Mouse (Mus musculus) cerebellum, postnatal 14 days (tissue): ENCODE results near the gene Hsd11b2.

Source experiments
- DNase-seq, 2 experiments: peaks; one replicate each; pipeline ENCODE4 v3.0.0; 2021; ENCODE audit warnings: mixed read lengths in 2 of 2

Hsd11b2 gene

DNA sequence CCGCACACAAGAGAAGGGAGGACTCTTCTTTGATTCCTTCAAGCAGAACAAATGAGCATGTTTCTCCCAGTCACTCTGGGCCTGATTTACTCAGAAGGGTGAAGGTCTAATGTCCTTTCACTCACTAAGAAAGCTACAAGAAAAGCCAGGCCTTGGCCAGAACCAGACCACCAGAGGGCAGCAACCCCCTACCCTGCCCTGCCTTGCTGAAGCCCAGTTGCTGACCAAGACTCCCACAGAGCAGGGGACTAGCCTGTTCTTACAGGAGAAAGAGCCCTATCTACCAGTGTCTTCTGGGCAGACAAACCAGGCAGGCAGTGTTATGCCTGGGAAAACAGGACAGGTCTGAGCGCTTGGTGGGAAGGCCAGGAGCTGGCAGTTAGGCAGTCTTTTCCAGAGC, 34.2 kb upstream of the Hsd11b2 start:
- peak; percentile 68 to 78 for DNase-seq

DNA sequence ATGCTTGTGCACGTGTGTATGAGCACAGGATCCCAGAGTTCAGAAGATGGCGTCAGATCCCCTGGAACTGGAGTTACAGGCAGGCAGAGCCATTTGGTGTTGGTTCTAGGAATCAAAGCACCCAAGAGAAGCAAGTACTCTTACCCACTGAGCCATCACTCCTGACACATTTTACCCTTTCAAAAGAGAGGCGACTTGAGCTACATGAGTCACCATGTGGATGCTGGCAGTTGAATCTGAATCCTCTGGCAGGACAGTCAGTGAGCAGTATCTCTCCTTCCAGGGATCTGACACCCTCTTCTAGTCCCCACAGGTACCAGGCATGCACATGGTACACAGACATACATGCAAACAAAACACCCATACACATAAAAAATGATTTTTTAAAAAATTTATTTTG, 30.5 kb upstream of the Hsd11b2 start:
- DNase-seq, result no peak

DNA sequence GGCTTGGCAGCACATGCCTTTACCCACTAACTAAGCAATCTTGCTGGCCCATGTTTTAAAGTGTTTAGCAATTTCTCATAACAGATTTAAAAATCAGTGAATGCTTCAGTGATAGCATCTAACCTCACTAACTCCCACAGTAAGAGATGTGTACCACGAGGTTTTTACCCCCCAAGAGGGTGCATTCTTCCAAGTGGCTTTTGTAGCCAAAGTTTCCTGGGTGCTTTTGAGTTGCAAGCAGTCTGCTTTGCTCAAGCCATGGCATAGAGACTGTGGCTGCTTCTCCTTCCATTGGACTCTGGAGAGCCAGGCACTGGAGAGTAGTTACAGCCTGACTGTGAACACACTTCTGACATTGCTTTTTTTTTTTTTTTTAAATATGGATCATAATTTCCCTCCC, 29.3 kb upstream of the Hsd11b2 start:
- DNase-seq, result no peak

DNA sequence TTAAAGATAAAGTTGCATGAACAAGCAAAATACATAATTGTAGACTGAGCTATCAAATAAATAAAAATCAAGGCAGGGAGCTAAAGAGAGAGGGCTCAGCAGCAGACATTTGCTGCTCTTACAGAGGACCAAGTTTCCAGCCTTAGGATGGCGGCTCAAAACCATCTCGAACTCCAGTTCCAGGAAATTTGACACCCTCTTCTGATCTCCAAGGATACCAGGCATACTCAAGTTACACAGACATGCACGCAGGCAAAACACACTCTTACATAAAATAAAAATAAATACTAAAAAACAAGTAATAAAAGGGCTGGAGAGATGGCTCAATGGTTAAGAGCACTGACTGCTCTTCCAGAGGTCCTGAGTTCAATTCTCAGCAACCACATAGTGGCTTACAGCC, 25.1 kb upstream of the Hsd11b2 start:
- DNase-seq, result no peak

DNA sequence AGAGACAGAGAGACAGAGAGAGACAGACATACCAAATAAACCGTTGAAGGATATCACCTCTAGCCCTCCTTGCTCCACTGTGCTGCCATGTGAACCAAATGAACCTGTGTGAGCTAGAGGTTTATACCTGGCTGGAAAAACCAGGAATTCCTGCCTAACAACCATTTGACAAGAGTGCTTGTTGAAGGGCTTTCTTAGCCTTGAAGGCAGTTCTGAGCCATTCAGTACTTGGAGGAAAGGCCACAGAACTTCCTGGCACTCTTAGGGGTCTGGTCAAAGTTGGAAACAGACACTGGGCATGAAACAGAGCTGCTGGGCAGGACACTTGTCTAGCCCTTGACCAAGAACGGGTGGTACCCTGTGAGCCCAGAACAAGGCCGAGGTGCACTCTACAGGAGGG, 24.0 kb upstream of the Hsd11b2 start:
- no peak for DNase-seq

GRCm38 (mm10) chr8:105495350-105496302, 22.9 kb upstream of the Hsd11b2 start:
- DNase-seq, result peak in 1 of 2 experiments; percentile 22

DNA sequence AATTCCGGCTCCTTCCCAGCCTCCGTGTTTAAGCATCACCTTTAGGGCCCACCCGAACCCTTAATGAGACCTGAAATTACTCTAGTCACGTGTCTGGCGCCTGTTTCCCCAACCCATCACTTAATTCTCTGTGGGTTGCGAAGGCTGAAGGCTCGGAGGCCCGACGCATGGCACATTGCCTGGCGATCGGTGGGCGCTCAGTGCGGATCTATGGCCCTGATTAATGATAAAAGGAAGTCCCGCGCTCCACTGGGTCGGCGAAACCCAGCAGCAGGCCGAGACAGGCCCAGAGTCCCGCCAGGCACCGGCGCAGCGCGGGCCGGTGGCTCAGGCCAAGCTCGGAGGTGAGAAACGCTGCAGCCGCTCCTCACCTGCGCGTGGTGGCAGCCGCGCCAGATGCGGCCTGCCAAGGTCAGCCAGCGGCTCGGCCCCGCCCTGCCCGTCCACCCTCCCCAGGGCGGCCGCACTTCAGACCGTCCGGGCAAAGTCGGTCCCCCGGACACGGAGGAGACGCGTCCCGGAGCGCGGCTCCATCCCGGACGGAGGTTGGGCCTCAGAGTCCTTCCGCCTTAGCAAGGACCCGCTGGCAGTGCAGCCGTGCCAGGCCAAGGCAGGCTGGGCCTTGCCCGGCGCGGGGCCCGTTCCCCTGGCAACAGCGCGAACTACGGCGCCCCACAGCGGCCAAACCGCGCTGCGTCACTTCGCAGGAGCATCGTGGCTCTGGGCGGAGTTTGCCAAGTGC, 21.9 kb upstream of the Hsd11b2 start, which contains the start of gene Zdhhc1:
TSS of gene Zdhhc1 (minus strand) at position 464 of the 742 bp plus-strand sequence.
- peak; percentile 95 to 96 for DNase-seq

- DNase-seq, result no peak
Measured at GRCm38 (mm10) chr8:105499787-105500186, 18.8 kb upstream of the Hsd11b2 start.

DNA sequence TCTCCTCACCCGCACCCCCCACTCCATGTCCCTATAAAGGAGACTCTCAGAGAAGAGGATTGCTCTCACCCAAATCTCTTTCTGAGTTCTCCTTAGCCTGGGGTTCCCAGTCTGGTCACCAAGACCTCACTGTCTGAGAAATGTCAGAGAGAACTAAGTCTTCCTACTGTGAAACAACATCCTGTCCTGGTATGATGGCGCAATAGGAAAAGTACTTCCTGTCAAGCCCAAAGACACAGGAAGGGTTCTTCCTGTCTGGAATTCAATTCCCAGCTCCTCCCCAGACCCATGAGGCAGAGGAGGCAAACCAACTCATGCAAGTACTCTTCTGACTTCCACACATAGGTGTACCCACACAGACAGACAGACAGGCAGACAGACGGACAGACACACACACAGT, 13.9 kb upstream of the Hsd11b2 start:
- DNase-seq, result no peak

GRCm38 (mm10) chr8:105506977-105507376, 11.6 kb upstream of the Hsd11b2 start:
- DNase-seq, result no peak

GRCm38 (mm10) chr8:105508758-105509157, 9.8 kb upstream of the Hsd11b2 start:
- no peak for DNase-seq

- no peak for DNase-seq
Measured at GRCm38 (mm10) chr8:105509997-105510735, 8.4 kb upstream of the Hsd11b2 start.

DNA sequence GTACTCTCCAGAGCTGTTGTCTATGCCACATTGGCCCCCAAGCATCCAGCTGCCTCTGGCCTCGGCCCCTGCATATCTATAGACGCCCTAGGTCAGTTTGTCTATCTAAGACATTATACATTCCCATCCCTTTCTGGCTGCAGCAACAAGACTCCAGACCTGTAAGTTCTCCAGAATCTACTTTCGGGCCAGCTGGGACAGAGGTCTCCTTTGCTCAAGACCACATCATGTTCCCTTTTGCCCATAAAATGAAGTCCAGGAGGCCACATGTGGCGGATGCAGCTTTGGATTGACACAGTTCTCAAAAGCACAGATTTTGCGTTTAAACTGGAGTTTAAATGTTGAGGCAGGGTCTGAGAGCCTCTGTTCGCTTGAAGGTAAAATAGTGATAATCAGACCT, 4.4 kb upstream of the Hsd11b2 start:
- DNase-seq, result no peak

- DNase-seq, result no peak
Measured at GRCm38 (mm10) chr8:105514656-105515055, 3.9 kb upstream of the Hsd11b2 start.

- peak; percentile 90 to 91 for DNase-seq
Measured at GRCm38 (mm10) chr8:105516018-105516645, 2.4 kb upstream of the Hsd11b2 start.

GRCm38 (mm10) chr8:105517346-105517745, 1.2 kb upstream of the Hsd11b2 start:
- no peak for DNase-seq

DNA sequence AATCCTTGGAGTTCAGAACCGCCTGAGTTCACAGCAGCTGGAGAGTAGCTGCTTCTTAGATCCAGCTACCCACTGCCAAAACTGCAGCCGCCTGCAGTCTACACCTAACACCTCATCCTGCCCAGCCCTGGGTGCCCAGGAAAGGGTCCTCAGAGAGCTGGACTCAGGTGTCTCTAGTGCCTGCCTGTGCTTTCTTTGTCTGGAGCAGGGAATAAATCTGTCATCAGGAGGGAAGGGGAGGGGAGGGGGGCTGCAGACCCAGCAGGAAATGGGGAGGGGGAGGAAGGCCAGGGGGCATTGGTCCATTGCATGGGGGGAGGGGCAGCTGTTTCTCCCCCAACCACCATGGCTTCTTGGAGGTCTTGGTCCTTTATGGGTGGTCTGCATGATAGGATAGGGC, 1.0 kb downstream of the Hsd11b2 start:
- no peak for DNase-seq

- no peak for DNase-seq
Measured at GRCm38 (mm10) chr8:105520521-105520920, 2.0 kb downstream of the Hsd11b2 start.

GRCm38 (mm10) chr8:105521061-105521460, 2.5 kb downstream of the Hsd11b2 start:
- DNase-seq, result no peak

DNA sequence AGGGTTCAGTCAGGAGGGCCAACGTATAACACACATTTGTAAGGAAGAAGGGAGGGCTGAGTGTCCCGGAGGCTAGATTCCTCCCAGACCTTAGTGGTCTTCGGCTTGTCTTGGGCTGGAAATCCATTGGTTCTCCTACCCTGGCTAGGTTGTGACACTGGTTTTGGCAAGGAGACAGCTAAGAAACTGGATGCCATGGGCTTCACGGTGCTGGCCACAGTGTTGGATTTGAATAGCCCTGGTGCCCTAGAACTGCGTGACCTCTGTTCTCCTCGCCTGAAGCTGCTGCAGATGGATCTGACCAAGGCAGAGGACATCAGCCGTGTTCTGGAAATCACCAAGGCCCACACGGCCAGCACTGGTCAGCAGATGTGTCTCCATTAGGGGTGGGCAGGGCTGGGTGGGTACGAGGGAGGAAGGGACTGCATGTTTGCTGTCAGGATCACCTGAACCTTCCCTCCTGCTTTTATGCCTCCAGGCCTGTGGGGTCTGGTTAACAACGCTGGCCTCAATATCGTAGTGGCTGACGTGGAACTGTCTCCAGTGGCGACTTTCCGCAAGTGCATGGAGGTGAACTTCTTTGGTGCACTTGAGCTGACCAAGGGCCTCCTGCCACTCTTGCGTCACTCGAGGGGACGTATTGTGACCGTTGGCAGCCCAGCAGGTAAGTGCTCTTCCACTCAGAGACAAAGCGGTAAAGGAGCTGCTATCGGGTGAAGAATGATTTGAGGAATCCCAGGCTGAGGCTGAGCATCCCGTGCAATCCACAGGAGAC, 3.6 kb downstream of the Hsd11b2 start:
- DNase-seq, result peak in 1 of 2 experiments; percentile 43

GRCm38 (mm10) chr8:105522890-105523289, 4.3 kb downstream of the Hsd11b2 start:
- no peak for DNase-seq

GRCm38 (mm10) chr8:105527110-105527509, 8.6 kb downstream of the Hsd11b2 start:
- DNase-seq, result peak; percentile 77 to 86
